Mouse (Mus musculus): ENCODE results near the gene Tfap2e. TPM values are rescaled to one million over a fixed set of nuclear protein-coding genes. Genes with fewer than 3 reads are reported as not detected.
A peak's percentile ranks its signal among the peaks of the same experiment; 100 is the strongest.

The Tfap2e gene
- polyA plus RNA-seq, 1 experiment from 2014 or later: not detected

GRCm38 (mm10) chr4:126759435-126759834 lies 23.4 kb upstream of the Tfap2e start:
- H3K36me3 ChIP-seq: no peaks in the 10 kb centered on the region
- 84% methylated on average over 2 of the region's 2 CpGs for WGBS
- no peaks in the 10 kb centered on the region for H3K9me3 ChIP-seq
- peaks cover 6% of the 10 kb centered on the region; the same call in 1 of the 2 replicates for H3K4me1 ChIP-seq (replicated peaks)
- no peak overlapping the region for H3K27ac ChIP-seq
- ATAC-seq: no peak
- no peak overlapping the region for H3K9ac ChIP-seq
- H3K27me3 ChIP-seq (replicated peaks): no peaks in the 10 kb centered on the region
- H3K4me3 ChIP-seq (replicated peaks): no peak overlapping the region
- H3K4me2 ChIP-seq (replicated peaks): no peak overlapping the region

- Histone ChIP-seq H3K27ac (no peak overlapping the region), H3K27me3 (replicated peaks) (no peaks in the 10 kb centered on the region), H3K36me3 (no peaks in the 10 kb centered on the region), H3K9ac (no peak overlapping the region), H3K9me3 (no peaks in the 10 kb centered on the region), H3K4me1 (replicated peaks) (peaks cover 9% of the 10 kb centered on the region; the same call in 1 of the 2 replicates), H3K4me2 (replicated peaks) (no peak overlapping the region), H3K4me3 (replicated peaks) (no peak overlapping the region)
- ATAC-seq: no peak
- 81% methylated on average over 5 of the region's 5 CpGs for WGBS
Measured at GRCm38 (mm10) chr4:126758299-126758698, 22.3 kb upstream of the Tfap2e start.

- 78% methylated on average over 4 of the region's 4 CpGs for WGBS
- Histone ChIP-seq H3K9ac (no peak overlapping the region), H3K4me3 (replicated peaks) (no peak overlapping the region), H3K4me2 (replicated peaks) (no peak overlapping the region), H3K27ac (no peak overlapping the region), H3K27me3 (replicated peaks) (no peaks in the 10 kb centered on the region), H3K9me3 (no peaks in the 10 kb centered on the region), H3K4me1 (replicated peaks) (peaks cover 12% of the 10 kb centered on the region), H3K36me3 (no peaks in the 10 kb centered on the region)
- no peak for ATAC-seq
Measured at GRCm38 (mm10) chr4:126756766-126757165, 20.7 kb upstream of the Tfap2e start.

GRCm38 (mm10) chr4:126754736-126755374 lies 18.8 kb upstream of the Tfap2e start:
- Histone ChIP-seq H3K27ac (peak overlapping the region; percentile 98), H3K27me3 (replicated peaks) (no peaks in the 10 kb centered on the region), H3K4me2 (replicated peaks) (peak overlapping the region; percentile 98), H3K4me3 (replicated peaks) (peak overlapping the region; percentile 71), H3K9ac (no peak overlapping the region), H3K36me3 (no peaks in the 10 kb centered on the region; the same call in 1 of the 2 replicates), H3K4me1 (replicated peaks) (peaks cover 30% of the 10 kb centered on the region), H3K9me3 (no peaks in the 10 kb centered on the region)
- 32% methylated on average over 12 of the region's 12 CpGs for WGBS
- ATAC-seq: peak; percentile 32

DNA sequence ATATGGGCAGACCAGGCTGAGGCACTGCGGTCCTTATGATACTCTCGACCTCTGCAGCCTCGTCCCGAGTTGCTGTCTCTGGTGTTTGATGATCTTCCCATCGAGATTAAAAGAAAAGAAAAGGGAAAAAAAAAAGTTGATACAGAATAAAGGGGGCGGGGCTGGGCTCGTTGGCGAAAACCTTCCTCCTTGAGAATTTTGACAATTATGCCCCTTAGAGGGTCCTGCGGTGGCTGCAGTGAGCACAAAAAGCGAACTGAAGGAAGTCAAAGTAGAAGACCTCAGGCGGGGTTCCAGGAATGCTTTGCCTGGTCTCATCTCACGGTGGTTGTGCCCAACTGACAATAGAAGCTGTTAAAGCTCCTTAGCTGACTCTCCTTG lies 18.2 kb upstream of the Tfap2e start:
- ATAC-seq: no peak
- peak overlapping the region; percentile 98 for H3K4me2 ChIP-seq (replicated peaks)
- H3K9ac ChIP-seq: peak overlapping the region; percentile 78
- no peaks in the 10 kb centered on the region; the same call in 1 of the 2 replicates for H3K36me3 ChIP-seq
- H3K9me3 ChIP-seq: no peaks in the 10 kb centered on the region
- H3K4me3 ChIP-seq (replicated peaks): peak overlapping the region; percentile 71
- H3K4me1 ChIP-seq (replicated peaks): peaks cover 32% of the 10 kb centered on the region
- H3K27ac ChIP-seq: peak overlapping the region; percentile 98
- no peaks in the 10 kb centered on the region for H3K27me3 ChIP-seq (replicated peaks)
- WGBS: 1% methylated on average over 12 of the region's 12 CpGs

DNA sequence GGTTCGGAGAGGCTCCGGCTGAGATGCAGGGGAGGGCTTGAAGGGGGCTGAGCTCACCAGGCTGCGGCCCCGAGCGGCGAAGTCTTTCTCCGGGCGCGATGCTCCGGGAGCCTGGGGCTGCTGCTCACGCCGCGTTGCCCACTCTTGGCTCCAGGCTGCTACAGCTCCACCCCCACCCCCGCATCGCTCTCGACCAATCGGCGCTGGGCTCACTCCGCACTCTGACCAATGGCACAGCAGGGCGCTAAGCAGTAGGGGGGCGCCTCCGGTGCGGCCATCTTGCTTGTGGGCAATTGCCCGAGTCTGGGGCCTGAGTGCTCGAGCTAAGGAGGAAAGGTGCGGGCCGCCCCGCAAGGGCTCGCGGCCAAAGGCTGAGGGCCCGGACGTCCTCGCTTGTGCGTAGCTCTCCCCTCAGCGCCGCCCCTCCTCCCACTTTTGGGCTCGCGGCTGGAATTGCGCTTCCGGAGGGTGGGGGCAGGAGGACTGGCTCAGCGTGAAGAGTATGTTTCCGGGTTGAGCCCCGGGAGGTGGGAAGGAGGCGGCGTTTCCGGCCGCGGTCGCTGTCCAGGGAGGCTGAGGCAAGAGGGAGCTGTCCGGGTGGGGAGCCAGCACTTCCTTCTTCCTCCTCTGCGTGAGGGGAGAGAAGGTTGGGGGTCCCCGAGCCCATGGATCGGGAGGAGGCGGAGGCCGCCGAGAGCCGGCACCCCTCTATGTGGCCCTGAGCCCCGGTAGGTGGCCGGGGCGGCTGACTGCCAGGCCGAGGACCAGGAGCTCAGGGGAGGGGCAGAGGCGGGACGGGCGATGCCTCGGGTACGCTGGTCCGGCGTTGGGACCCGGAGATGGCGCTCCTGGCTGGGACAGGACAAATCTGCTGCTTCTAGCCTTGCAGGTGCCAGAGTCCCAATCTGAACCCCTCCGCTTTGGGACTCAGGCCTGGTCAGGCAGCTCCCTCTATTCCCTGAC lies 17.5 kb upstream of the Tfap2e start, which contains the start of the genes Ncdn and AU040320:
Ncdn (minus strand) TSS at position 171 of the 963 bp plus-strand sequence.
AU040320 (plus strand) TSS at position 277 of the 963 bp plus-strand sequence.
- H3K4me3 ChIP-seq (replicated peaks): peak within 1 kb of the TSS; percentile 71
- H3K27me3 ChIP-seq (replicated peaks): no peaks in the 10 kb centered on the region
- H3K36me3 ChIP-seq: peaks cover under 1% of the 10 kb centered on the region; the same call in 1 of the 2 replicates
- under 1% methylated on average over 67 of the region's 71 CpGs for WGBS
- no peaks in the 10 kb centered on the region for H3K9me3 ChIP-seq
- peaks cover 32% of the 10 kb centered on the region for H3K4me1 ChIP-seq (replicated peaks)
- H3K4me2 ChIP-seq (replicated peaks): peak within 1 kb of the TSS; percentile 98
- ATAC-seq: peak; percentile 98
- H3K9ac ChIP-seq: peak within 1 kb of the TSS; percentile 78
- peak within 1 kb of the TSS; percentile 98 for H3K27ac ChIP-seq

DNA sequence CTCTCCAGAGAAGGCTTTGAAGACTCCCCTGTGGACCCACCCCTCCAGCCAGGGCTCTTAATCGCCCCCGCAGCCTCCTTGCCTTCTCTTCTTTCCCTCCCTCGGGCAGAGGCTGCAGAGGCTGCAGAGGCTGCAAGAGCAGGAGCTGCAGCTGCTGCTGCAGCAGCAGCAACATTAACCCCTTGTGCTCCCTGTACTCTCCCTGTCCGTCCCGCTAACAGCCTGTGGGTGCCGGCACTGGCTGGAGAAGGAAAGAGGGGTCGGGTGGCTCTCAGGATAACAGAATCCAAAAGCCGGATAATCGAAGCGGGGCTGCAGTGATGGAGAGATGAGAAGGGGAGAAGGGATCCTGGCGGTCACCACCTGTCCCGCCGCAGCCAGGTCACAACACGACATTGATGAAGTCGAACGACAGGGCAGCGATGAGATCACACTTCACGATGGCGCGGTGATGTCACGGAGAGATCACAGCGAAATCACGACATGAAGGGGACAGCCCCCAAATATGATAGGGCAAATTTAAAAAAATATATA lies 16.6 kb upstream of the Tfap2e start:
- H3K4me1 ChIP-seq (replicated peaks): peaks cover 32% of the 10 kb centered on the region
- H3K4me3 ChIP-seq (replicated peaks): peak overlapping the region; percentile 71
- no peaks in the 10 kb centered on the region for H3K27me3 ChIP-seq (replicated peaks)
- peaks cover 6% of the 10 kb centered on the region; the same call in 1 of the 2 replicates for H3K36me3 ChIP-seq
- peak overlapping the region; percentile 78 for H3K9ac ChIP-seq
- ATAC-seq: no peak
- H3K4me2 ChIP-seq (replicated peaks): peak overlapping the region; percentile 98
- H3K27ac ChIP-seq: no peak overlapping the region
- no peaks in the 10 kb centered on the region for H3K9me3 ChIP-seq
- WGBS: 2% methylated on average over 23 of the region's 23 CpGs

DNA sequence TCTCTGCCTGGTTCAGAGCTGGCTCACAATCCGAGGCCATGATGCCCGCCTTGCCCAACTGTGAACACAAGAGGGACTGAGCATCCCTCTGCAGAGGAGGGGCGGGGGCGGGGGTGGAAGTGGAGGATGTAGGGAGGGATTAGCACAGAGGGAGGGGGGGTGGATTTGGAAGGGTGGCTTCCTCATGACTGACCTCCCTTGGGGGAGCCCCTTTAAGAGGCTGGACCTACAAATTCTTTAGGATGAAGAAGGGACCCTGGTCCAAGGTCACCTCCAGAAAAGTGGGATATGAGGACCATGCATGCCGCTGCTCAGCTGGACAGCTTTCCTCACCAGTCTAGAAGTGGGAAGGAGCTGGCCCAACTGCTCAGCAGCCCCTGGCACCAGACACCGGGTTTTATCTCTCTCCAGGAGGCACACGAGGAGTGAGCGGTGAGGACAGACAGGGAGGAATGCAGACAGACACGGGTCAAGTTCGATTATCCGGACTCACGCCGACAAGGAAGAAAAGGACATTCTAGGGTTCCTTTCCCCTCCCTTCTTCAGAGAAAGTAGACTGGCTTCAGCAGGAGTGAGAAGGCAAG lies 16.1 kb upstream of the Tfap2e start:
- H3K9ac ChIP-seq: peak overlapping the region; percentile 78
- no peaks in the 10 kb centered on the region for H3K9me3 ChIP-seq
- 11% methylated on average over 13 of the region's 13 CpGs for WGBS
- H3K36me3 ChIP-seq: peaks cover 8% of the 10 kb centered on the region; the same call in 1 of the 2 replicates
- peak overlapping the region; percentile 71 for H3K4me3 ChIP-seq (replicated peaks)
- H3K4me1 ChIP-seq (replicated peaks): peaks cover 32% of the 10 kb centered on the region
- ATAC-seq: no peak
- no peak overlapping the region for H3K27ac ChIP-seq
- H3K4me2 ChIP-seq (replicated peaks): peak overlapping the region; percentile 98
- no peaks in the 10 kb centered on the region for H3K27me3 ChIP-seq (replicated peaks)

GRCm38 (mm10) chr4:126751556-126752023 lies 15.6 kb upstream of the Tfap2e start:
- Histone ChIP-seq H3K4me1 (replicated peaks) (peaks cover 32% of the 10 kb centered on the region), H3K4me3 (replicated peaks) (peak overlapping the region; percentile 71), H3K9ac (no peak overlapping the region), H3K36me3 (peaks cover 12% of the 10 kb centered on the region; the same call in 1 of the 2 replicates), H3K27ac (no peak overlapping the region), H3K27me3 (replicated peaks) (no peaks in the 10 kb centered on the region), H3K4me2 (replicated peaks) (peak overlapping the region; percentile 98), H3K9me3 (no peaks in the 10 kb centered on the region)
- ATAC-seq: no peak
- 59% methylated on average over 10 of the region's 10 CpGs for WGBS

DNA sequence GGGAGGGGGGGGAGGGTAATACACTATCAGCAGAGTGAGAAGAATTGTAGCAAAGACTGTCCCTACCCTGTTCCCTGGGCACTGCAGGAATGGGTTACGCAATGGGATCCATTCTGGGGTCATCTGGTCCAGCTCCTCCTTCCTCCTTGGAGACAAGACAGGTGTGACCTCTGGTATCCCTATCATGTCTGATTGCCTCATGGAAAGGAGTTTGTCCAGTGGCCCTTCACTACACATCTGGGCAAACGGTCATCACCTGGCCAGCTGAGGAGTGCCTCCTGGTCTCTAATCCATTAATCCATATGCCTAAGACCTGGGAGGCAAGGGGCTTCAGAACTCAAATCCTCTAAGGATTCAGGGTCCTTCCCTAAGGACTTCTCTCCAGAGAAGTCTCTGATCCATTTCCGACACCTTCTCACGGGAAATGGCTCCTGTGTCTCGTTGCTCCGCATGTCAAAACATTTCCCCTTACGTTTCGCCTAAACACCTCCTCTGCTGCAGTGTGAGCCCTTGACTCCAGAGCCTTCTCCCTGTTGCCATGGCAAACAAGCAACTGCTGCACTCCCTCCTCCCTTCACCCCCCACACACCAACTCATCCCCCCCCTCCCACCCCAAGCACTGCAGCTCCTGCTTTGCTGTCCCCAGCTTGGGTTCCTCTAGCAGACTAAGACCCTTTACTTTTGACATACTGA lies 15.0 kb upstream of the Tfap2e start:
- WGBS: 74% methylated on average over 8 of the region's 8 CpGs
- Histone ChIP-seq H3K9ac (no peak overlapping the region), H3K4me2 (replicated peaks) (0 out of 2 replicates have a peak overlapping the region, but pooled peaks have one; percentile 98)

DNA sequence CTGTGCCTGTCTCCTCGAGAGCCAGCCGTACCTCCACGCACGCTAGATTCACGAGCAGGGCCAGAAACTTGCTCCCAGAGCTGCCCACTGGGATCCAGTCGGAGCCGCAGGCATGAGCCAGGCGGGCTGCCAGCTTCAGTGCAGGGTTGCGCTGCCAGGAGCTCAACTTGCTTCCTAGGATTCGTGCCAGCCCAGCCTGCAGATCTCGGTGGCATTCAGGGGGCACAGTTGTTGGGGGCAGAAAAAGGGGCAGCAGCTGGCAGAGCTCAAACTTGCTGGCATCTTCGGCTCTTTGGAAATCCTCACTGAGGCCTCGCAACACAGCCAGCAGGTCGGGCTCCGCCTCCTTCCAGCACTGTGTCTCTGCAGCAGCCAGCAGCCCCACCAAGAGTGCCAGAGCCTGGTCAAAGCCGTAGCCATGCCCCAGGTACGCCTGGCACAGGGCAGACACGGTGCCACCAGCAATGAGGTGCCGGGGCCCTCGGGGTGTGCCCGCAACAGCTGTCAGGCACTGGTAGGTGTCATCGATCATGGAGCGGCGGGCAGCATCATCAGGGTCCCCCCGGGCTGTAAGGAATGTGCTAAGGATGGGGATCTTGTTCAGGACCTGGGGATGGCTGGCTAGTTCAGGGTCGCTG lies 14.1 kb upstream of the Tfap2e start:
- H3K4me3 ChIP-seq (replicated peaks): no peak overlapping the region
- no peak overlapping the region for H3K9ac ChIP-seq
- 87% methylated on average over 26 of the region's 26 CpGs for WGBS
- no peaks in the 10 kb centered on the region for H3K27me3 ChIP-seq (replicated peaks)
- H3K36me3 ChIP-seq: peaks cover 18% of the 10 kb centered on the region
- no peak overlapping the region for H3K27ac ChIP-seq
- H3K4me1 ChIP-seq (replicated peaks): peaks cover 32% of the 10 kb centered on the region
- H3K9me3 ChIP-seq: no peaks in the 10 kb centered on the region
- no peak overlapping the region for H3K4me2 ChIP-seq (replicated peaks)
- no peak for ATAC-seq

More for the DNA sequence above, 15.0 kb upstream of the Tfap2e start:
- H3K36me3 ChIP-seq: peaks cover 17% of the 10 kb centered on the region
- peaks cover 32% of the 10 kb centered on the region for H3K4me1 ChIP-seq (replicated peaks)
- no peaks in the 10 kb centered on the region for H3K27me3 ChIP-seq (replicated peaks)
- no peak for ATAC-seq
- no peaks in the 10 kb centered on the region for H3K9me3 ChIP-seq
- H3K4me3 ChIP-seq (replicated peaks): no peak overlapping the region
- H3K27ac ChIP-seq: no peak overlapping the region
